Mouse (Mus musculus): ENCODE measurements around the gene A630023A22Rik.

GRCm38 (mm10) chr14:34086806-34087205 lies 15.7 kb downstream of the A630023A22Rik start:
- TF ChIP-seq CTCF (IDR thresholded peaks at IDR 0.05) (no peak), EP300 (IDR thresholded peaks at IDR 0.05) (no peak)
